Mouse (Mus musculus) left cerebral cortex, adult 11 months (tissue): ENCODE data around the gene Olfr813.
"Not testable (repeated sequence)": the region's sequence is repeated elsewhere in the genome, so short reads cannot be mapped to it uniquely, and the experiment has no call there.

Experiments
- DNase-seq: peaks from one replicate; pipeline ENCODE4 v3.0.0; 2022; ENCODE audit warnings: low spot score

The Olfr813 gene

GRCm38 (mm10) chr10:129855067-129855466 is at the start of gene Olfr813:
Gene Olfr813 (plus strand): TSS chr10:129855367.
- DNase-seq: no peak

- no peak for DNase-seq
These were observed 9.2 kb upstream of the Olfr813 start, which contains the start of gene Olfr812 for GRCm38 (mm10) chr10:129845994-129846393. Gene Olfr812 (minus strand): TSS chr10:129846094.

- no peak for DNase-seq
These were observed 7.8 kb upstream of the Olfr813 start for GRCm38 (mm10) chr10:129847343-129847742.

GRCm38 (mm10) chr10:129879751-129880150 is 24.6 kb downstream of the Olfr813 start, which contains the start of gene Olfr814:
Gene Olfr814 (minus strand): TSS chr10:129879851.
- not testable (repeated sequence) for DNase-seq

GRCm38 (mm10) chr10:129885496-129885895 is 30.3 kb downstream of the Olfr813 start:
- not testable (repeated sequence) for DNase-seq

GRCm38 (mm10) chr10:129885934-129886333 is 30.8 kb downstream of the Olfr813 start:
- no peak for DNase-seq

GRCm38 (mm10) chr10:129905767-129906166 is 50.6 kb downstream of the Olfr813 start, which contains the start of gene Olfr815:
Gene Olfr815 (minus strand): TSS chr10:129905867.
- not testable (repeated sequence) for DNase-seq
